Mouse (Mus musculus) Patski (cell line): ENCODE measurements around the gene Tulp2. TPM values are rescaled to one million over a fixed set of nuclear protein-coding genes. Genes with fewer than 3 reads are reported as not detected.

Source experiments
- ATAC-seq: fragments of 100-300 bp; one replicate; pipeline ENCODE4 v1.8.0; 2021
- CTCF ChIA-PET: fragments of 350-600 bp; sonication (Branson Sonifier 250); formaldehyde crosslinking; loops from one replicate; lab custom pipeline; 2022; ENCODE audit warnings: inconsistent platforms; lab: Charles Lee
- POLR2A ChIA-PET: fragments of 350-600 bp; sonication (Branson Sonifier 250); formaldehyde crosslinking; loops from one replicate; lab custom pipeline; 2022; ENCODE audit warnings: antibody characterized with exemption, inconsistent platforms; lab: Charles Lee
- DNase-seq: peaks from one replicate; pipeline ENCODE4 v3.0.0-alpha.2; 2011; ENCODE audit warnings: low read depth, low spot score
- H3K27me3 ChIP-seq: fragments of 371-371 bp; one replicate; pipeline ENCODE4 v1.5.1; 2021
- CTCF ChIP-seq: fragments of 100-300 bp; IDR thresholded peaks from one replicate; pipeline ENCODE4 v1.5.1; 2021
- in situ Hi-C: fragments of 300-500 bp; cut with MboI; formaldehyde crosslinking; loops from 3 replicates; pipeline ENCODE4 v1.11.1; 2018; ENCODE audit warnings: low pct_unique_long_range_greater_than_20kb, mixed read lengths
- polyA plus RNA-seq: library from polyadenylated mRNA; unstranded; gene quantifications from one replicate; pipeline ENCODE4 v1.2.3, GENCODE M21; 2021

The Tulp2 gene
- polyA plus RNA-seq, 1 experiment from 2014 or later, result 0.47 TPM

- ChIA-PET POLR2A (interaction anchor here (1.4 kb wide), 1 partner anchor 11 kb away, joined by 3 read pairs; no protein-coding TSS in a partner anchor), CTCF (interaction anchor here (1.2 to 1.7 kb wide), 2 partner anchors 10 to 43 kb away, joined by 3 to 4 read pairs; no protein-coding TSS in a partner anchor)
- in situ Hi-C loops, result no loop called here
- no peak for TF ChIP-seq CTCF
- H3K27me3 ChIP-seq, result no peaks in the 10 kb centered on the region
- no peak for ATAC-seq
- no peak for DNase-seq
These were observed 69.3 kb downstream of the Tulp2 start for GRCm38 (mm10) chr7:45550821-45551511.

GRCm38 (mm10) chr7:45551512-45551883 is 69.8 kb downstream of the Tulp2 start:
- no peak for TF ChIP-seq CTCF
- no peak for DNase-seq
- H3K27me3 ChIP-seq, result no peaks in the 10 kb centered on the region
- no peak for ATAC-seq
- ChIA-PET CTCF (interaction anchor here (1.7 kb wide), 1 partner anchor 42 kb away, joined by 3 read pairs; no protein-coding TSS in a partner anchor), POLR2A (interaction anchor here (1.4 kb wide), 1 partner anchor 12 kb away, joined by 3 read pairs; no protein-coding TSS in a partner anchor)
- in situ Hi-C loops, result no loop called here

GRCm38 (mm10) chr7:45553519-45553918 is 71.8 kb downstream of the Tulp2 start:
- ATAC-seq, result no peak
- no peak for DNase-seq
- TF ChIP-seq CTCF, result no peak
- ChIA-PET POLR2A (interaction anchor here (1.6 kb wide), 1 partner anchor 11 kb away, joined by 5 read pairs; no protein-coding TSS in a partner anchor), CTCF (interaction anchor here (1.5 to 1.6 kb wide), 2 partner anchors 17 to 54 kb away, joined by 3 read pairs; no protein-coding TSS in a partner anchor)
- in situ Hi-C loops, result no loop called here
- no peaks in the 10 kb centered on the region for H3K27me3 ChIP-seq

- no peak for ATAC-seq
- no peaks in the 10 kb centered on the region for H3K27me3 ChIP-seq
- CTCF ChIA-PET, result interaction anchor here (1.5 kb wide), 1 partner anchor 54 kb away, joined by 3 read pairs; no protein-coding TSS in a partner anchor
- DNase-seq, result no peak
- in situ Hi-C loops, result no loop called here
- no peak for TF ChIP-seq CTCF
- POLR2A ChIA-PET, result interaction anchor here (1.6 kb wide), 1 partner anchor 11 kb away, joined by 5 read pairs; no protein-coding TSS in a partner anchor
These were observed 72.3 kb downstream of the Tulp2 start for GRCm38 (mm10) chr7:45553990-45554389.

GRCm38 (mm10) chr7:45554744-45555143 is 73.1 kb downstream of the Tulp2 start, which contains the start of gene Hsd17b14:
Gene Hsd17b14, plus strand, starts transcription at chr7:45554893.
- in situ Hi-C loops, result no loop called here
- TF ChIP-seq CTCF, result no peak
- ChIA-PET CTCF (interaction anchor here (0.9 to 8.6 kb wide), 5 partner anchors 16 to 128 kb away, joined by 3 to 116 read pairs (median 4); partner anchors contain the start of gene Ntn5), POLR2A (interaction anchor here (1.6 kb wide), 1 partner anchor 12 kb away, joined by 5 read pairs; no protein-coding TSS in a partner anchor)
- DNase-seq (no peak), ATAC-seq (no peak)
- H3K27me3 ChIP-seq, result no peaks in the 10 kb centered on the region

- DNase-seq, result no peak
- H3K27me3 ChIP-seq, result no peaks in the 10 kb centered on the region
- ChIA-PET CTCF (interaction anchor here (0.7 to 8.6 kb wide), 18 partner anchors 11 to 152 kb away, joined by 3 to 116 read pairs (median 4); no protein-coding TSS in a partner anchor), POLR2A (no interaction called here)
- in situ Hi-C loops, result no loop called here
- ATAC-seq, result no peak
- TF ChIP-seq CTCF, result peak; percentile 96
These were observed 74.1 kb downstream of the Tulp2 start for GRCm38 (mm10) chr7:45555787-45556186.

GRCm38 (mm10) chr7:45558907-45559306 is 77.2 kb downstream of the Tulp2 start:
- in situ Hi-C loops, result no loop called here
- no peak for ATAC-seq
- no peak for TF ChIP-seq CTCF
- no peak for DNase-seq
- no peaks in the 10 kb centered on the region for H3K27me3 ChIP-seq
- ChIA-PET CTCF (interaction anchor here (0.9 to 8.6 kb wide), 3 partner anchors 19 to 107 kb away, joined by 3 to 116 read pairs (median 3); no protein-coding TSS in a partner anchor), POLR2A (no interaction called here)

GRCm38 (mm10) chr7:45560241-45560640 is 78.6 kb downstream of the Tulp2 start:
- in situ Hi-C loops, result loop anchor here (5.0 to 10.0 kb wide), 2 partner anchors 83 to 125 kb away; partner anchors contain the start of gene Ntn5
- H3K27me3 ChIP-seq, result no peaks in the 10 kb centered on the region
- POLR2A ChIA-PET, result interaction anchor here (0.6 kb wide), 1 partner anchor 87 kb away, joined by 6 read pairs; no protein-coding TSS in a partner anchor
- CTCF ChIA-PET, result interaction anchor here (2.1 to 8.6 kb wide), 3 partner anchors 11 to 86 kb away, joined by 6 to 116 read pairs (median 6); no protein-coding TSS in a partner anchor
- no peak for DNase-seq
- no peak for ATAC-seq
- no peak for TF ChIP-seq CTCF

GRCm38 (mm10) chr7:45560843-45561623 is 79.4 kb downstream of the Tulp2 start:
- DNase-seq (no peak), ATAC-seq (no peak)
- POLR2A ChIA-PET, result interaction anchor here (0.7 to 1.1 kb wide), 3 partner anchors 21 to 95 kb away, joined by 3 to 4 read pairs (median 3); no protein-coding TSS in a partner anchor
- no peaks in the 10 kb centered on the region for H3K27me3 ChIP-seq
- in situ Hi-C loops, result loop anchor here (5.0 to 10.0 kb wide), 2 partner anchors 84 to 124 kb away; partner anchors contain the start of gene Ntn5
- CTCF ChIA-PET, result interaction anchor here (0.7 to 8.6 kb wide), 13 partner anchors 10 to 121 kb away, joined by 3 to 116 read pairs (median 4); no protein-coding TSS in a partner anchor
- TF ChIP-seq CTCF, result peak; percentile 91
